Mouse (Mus musculus): Measurements from ENCODE around the gene Nkx2-5. TPM values are rescaled to one million over a fixed set of nuclear protein-coding genes. Genes with fewer than 3 reads are reported as not detected.

Gene Nkx2-5
- total and polyA plus RNA-seq, 3 experiments: 0.26 TPM; not detected in 2

- DNase-seq: no peak
Observed at GRCm38 (mm10) chr17:26789460-26790268, 55.1 kb downstream of the Nkx2-5 start.

- DNase-seq: no peak
Observed at GRCm38 (mm10) chr17:26788986-26789385, 55.8 kb downstream of the Nkx2-5 start.

Other genes starting within 250 kb of the Nkx2-5 start
- 100 to 1,000 TPM; 213 to 229 TPM for gene Atp6v0e, start 181.8 kb downstream of the Nkx2-5 start, total RNA-seq (2021)
- gene Atp6v0e, start 181.8 kb downstream of the Nkx2-5 start, polyA plus RNA-seq (2012; rRNA removed): 193 and 215 TPM in 2 replicates
- 10 to 100 TPM; 66.8 to 75.4 TPM for gene Crebrf, start 129.4 kb downstream of the Nkx2-5 start, total RNA-seq (2021)
- 1.2 TPM in 2 replicates for gene Crebrf, start 129.4 kb downstream of the Nkx2-5 start, polyA plus RNA-seq (2012; rRNA removed)
- 10 to 100 TPM; 22.1 to 22.3 TPM for gene Bnip1, start 63.9 kb downstream of the Nkx2-5 start, total RNA-seq (2021)
- gene Bnip1, start 63.9 kb downstream of the Nkx2-5 start, polyA plus RNA-seq (2012; rRNA removed): 10.1 and 12.9 TPM in 2 replicates
- 1 to 10 TPM; 1.0 to 1.3 TPM for gene Kifc5b, start 72.1 kb upstream of the Nkx2-5 start, total RNA-seq (2021)
- gene Kifc5b, start 72.1 kb upstream of the Nkx2-5 start, polyA plus RNA-seq (2012; rRNA removed): 1.2 and 2.1 TPM in 2 replicates
- 10 to 100 TPM; 35.2 to 36.4 TPM for gene Phf1, start 88.0 kb upstream of the Nkx2-5 start, total RNA-seq (2021)
- gene Phf1, start 88.0 kb upstream of the Nkx2-5 start, polyA plus RNA-seq (2012; rRNA removed): 202 and 271 TPM in 2 replicates
- gene Cuta, start 94.6 kb upstream of the Nkx2-5 start, total RNA-seq (2021): 100 to 1,000 TPM; 145 to 164 TPM
- 378 and 381 TPM in 2 replicates for gene Cuta, start 94.6 kb upstream of the Nkx2-5 start, polyA plus RNA-seq (2012; rRNA removed)
- 10 to 100 TPM; 14.3 to 21.8 TPM for gene Syngap1, start 96.2 kb upstream of the Nkx2-5 start, total RNA-seq (2021)
- 51.6 and 56.0 TPM in 2 replicates for gene Syngap1, start 96.2 kb upstream of the Nkx2-5 start, polyA plus RNA-seq (2012; rRNA removed)
- gene Zbtb9, start 128.2 kb upstream of the Nkx2-5 start, total RNA-seq (2021): 1 to 10 TPM; 4.6 to 8.7 TPM
- gene Zbtb9, start 128.2 kb upstream of the Nkx2-5 start, polyA plus RNA-seq (2012; rRNA removed): 6.9 and 7.1 TPM in 2 replicates
- 10 to 100 TPM; 35.0 to 41.6 TPM for gene Bak1, start 184.0 kb upstream of the Nkx2-5 start, total RNA-seq (2021)
- gene Bak1, start 184.0 kb upstream of the Nkx2-5 start, polyA plus RNA-seq (2012; rRNA removed): 45.3 and 57.4 TPM in 2 replicates
- gene Itpr3, start 212.3 kb upstream of the Nkx2-5 start, total RNA-seq (2021): 1 to 10 TPM; 5.0 to 6.7 TPM
- gene Itpr3, start 212.3 kb upstream of the Nkx2-5 start, polyA plus RNA-seq (2012; rRNA removed): 6.0 and 6.9 TPM in 2 replicates